Mouse (Mus musculus): ENCODE data around the gene Chmp2b.

Gene Chmp2b

DNA sequence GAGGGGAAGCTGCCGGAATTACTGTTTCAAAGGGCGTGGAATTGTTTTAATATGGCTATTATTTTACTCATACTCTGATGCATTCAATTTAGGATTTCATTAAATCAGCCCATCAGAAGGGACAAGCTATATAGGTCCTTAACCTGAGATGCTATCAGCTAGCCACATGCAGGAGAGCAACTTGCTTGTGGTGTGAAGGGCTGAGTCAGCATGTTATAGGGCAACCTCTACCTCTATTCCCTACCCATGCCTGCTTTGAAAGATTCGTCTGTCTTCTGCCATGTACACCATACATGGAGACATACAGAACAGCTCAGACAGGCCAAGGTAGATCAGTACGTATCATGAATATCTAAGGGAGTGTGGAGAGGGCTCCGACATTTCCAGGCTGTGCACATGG, 35.8 kb downstream of the Chmp2b start:
- no peak for DNase-seq (ENCODE audit: low spot score)

DNA sequence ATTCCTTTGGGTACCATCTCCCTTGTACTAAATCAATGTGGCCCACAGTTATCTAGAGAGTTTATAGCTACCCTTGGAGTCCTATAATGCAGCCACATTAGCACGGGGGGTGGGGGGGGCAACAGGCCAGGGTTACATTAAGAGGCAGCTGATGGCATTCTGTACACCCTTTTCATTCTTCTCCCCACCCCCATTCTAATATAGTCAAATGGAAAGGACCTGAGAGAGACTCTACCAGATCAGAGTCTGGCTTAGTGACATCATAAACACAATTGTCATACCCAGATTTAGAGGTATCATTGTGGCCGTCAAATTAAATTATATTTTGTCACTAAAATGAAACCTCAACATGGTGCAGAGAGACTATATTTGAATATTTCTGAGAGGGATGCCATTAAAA, 36.5 kb downstream of the Chmp2b start:
- DNase-seq (ENCODE audit: low spot score) = no peak

DNA sequence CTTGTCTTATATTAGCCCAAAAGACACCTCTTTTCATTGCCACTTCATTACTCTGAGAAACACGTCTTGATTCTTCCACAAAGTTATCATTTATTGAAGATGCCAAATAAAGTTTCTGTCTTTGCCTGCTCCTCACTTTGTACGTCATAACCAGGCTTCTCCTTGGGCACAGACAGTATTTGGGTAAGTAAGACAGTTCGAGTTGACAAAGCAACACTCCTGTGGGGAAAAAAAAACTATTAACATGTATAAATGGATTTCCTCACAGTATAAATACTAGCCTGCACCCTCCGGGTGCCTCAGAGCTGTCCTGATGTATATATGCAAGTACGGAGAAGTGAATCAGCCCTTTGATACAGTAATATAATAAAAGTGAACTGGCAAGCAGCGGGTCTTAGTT, 42.3 kb downstream of the Chmp2b start, which contains the start of gene Pou1f1:
Gene Pou1f1 (plus strand): TSS at position 301 of the 400 bp plus-strand sequence.
- no peak for DNase-seq (ENCODE audit: low spot score)

- DNase-seq (ENCODE audit: low spot score) = peak; percentile 27
Observed at GRCm38 (mm10) chr16:65514223-65514622, 48.3 kb downstream of the Chmp2b start.

DNA sequence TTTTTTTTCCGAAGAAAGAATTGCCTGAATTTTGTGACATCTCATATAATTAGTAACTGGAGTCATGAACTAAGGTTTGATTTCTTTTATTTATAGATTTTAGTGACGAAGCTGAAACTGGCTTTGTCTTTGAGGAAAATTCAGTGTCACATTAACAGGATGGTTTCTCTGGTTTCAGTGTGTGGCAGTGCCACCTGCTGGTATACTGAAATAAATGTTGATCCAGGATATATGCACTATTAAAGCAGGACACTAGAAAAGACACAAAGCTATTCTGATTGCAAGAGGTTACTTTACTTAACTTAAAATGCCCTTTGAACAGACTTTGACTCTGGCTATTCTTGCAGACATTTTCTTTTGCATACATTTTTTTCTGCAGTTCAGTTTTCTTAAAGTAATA, 65.5 kb downstream of the Chmp2b start:
- peak; percentile 74 for DNase-seq (ENCODE audit: low spot score)

DNA sequence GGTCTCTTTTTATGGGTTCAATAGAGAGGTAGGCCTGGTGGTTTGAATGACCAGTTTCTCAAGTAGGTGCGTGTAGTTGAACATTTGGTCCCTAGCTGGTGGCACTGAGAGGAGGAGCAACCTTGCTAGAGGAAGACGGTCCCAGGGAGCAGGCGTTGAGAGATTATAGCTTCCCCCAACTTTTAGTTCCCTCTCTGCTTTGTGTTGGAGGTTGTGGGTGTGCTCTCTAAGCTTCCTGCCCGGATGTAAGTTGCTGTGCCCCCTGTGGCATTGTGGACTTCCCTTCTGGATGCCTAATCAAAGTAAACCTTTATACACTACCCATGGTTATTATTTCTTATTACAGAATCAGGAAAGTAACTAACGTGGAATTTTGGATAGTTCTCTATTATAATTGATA, 66.5 kb downstream of the Chmp2b start:
- DNase-seq (ENCODE audit: low spot score) = no peak

Data from embryo, embryonic 10.5 days (tissue).